Mouse (Mus musculus): ENCODE measurements around the gene Gm49510.

DNA sequence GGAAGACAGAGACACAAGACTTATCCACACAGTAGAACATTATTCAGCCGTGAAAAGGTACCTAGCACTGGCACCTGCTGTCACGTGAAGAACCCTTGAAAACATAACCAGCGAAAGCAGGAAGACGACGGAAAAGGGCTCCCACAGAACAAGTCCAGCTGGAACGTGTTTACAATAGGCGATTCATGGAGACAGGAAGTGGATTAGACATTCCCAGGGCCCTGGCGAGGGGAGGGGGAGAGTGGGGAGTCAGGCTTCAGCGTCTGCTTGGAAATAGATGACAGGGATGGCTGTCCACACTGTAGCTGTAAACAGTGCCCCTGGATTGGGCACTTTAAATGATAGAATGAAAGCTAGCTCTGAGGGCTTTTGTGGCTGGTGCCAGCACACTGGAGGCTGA is 31.1 kb upstream of the Gm49510 start:
- no peak for TF ChIP-seq FLI1 (IDR thresholded peaks at IDR 0.05; ENCODE audit: low read length)
- no peak for TF ChIP-seq GATA1 (IDR thresholded peaks at IDR 0.05; ENCODE audit: borderline replicate concordance, low read length)
